Mouse (Mus musculus): Measurements from ENCODE around the gene B4galnt1. TPM values are rescaled to one million over a fixed set of nuclear protein-coding genes. Genes with fewer than 3 reads are reported as not detected.
"Not testable (repeated sequence)": the region's sequence is repeated elsewhere in the genome, so short reads cannot be mapped to it uniquely, and the experiment has no call there.

B4galnt1 gene
- polyA plus RNA-seq, 1 experiment from 2014 or later: 2.4 TPM

GRCm38 (mm10) chr10:127160081-127160480 is 4.9 kb upstream of the B4galnt1 start:
- Histone ChIP-seq H3K4me1 (replicated peaks) (peaks cover 5% of the 10 kb centered on the region), H3K27me3 (replicated peaks) (peaks cover 21% of the 10 kb centered on the region), H3K36me3 (no peaks in the 10 kb centered on the region), H3K4me2 (no peak overlapping the region), H3K4me3 (no peak overlapping the region), H3K27ac (ENCODE audit: poor library complexity, severe bottlenecking) (no peak overlapping the region), H3K9ac (no peak overlapping the region), H3K9me3 (replicated peaks) (no peaks in the 10 kb centered on the region)
- WGBS: 82% methylated on average over 9 of the region's 9 CpGs
- no peak for ATAC-seq (ENCODE audit: insufficient number of reproducible peaks, low FRiP score)

DNA sequence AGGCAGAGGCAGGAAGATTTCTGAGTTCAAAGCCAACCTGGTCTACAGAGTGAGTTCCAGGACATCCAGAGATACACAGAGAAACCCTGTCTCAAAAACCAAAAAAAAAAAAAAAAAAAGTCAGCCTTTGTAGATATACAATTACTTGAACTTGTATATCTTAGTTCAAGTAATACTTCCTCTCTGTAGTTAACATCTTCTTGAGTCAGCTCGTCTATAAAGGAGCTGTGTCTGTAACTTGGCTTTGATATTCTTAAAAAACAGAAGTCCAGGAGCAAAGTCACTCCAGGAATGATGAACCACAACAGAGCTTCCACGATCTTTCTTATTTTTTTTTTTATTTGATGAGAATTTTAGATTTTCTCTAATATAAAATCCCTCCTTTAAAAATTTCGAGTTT is 4.3 kb upstream of the B4galnt1 start:
- H3K27ac ChIP-seq (ENCODE audit: poor library complexity, severe bottlenecking): no peak overlapping the region
- WGBS: 66% methylated on average over 3 of the region's 3 CpGs
- H3K9ac ChIP-seq: no peak overlapping the region
- peaks cover 27% of the 10 kb centered on the region for H3K27me3 ChIP-seq (replicated peaks)
- H3K4me3 ChIP-seq: no peak overlapping the region
- H3K9me3 ChIP-seq (replicated peaks): no peaks in the 10 kb centered on the region
- peaks cover 11% of the 10 kb centered on the region for H3K4me1 ChIP-seq (replicated peaks)
- no peak for ATAC-seq (ENCODE audit: insufficient number of reproducible peaks, low FRiP score)
- no peak overlapping the region for H3K4me2 ChIP-seq
- no peaks in the 10 kb centered on the region for H3K36me3 ChIP-seq

DNA sequence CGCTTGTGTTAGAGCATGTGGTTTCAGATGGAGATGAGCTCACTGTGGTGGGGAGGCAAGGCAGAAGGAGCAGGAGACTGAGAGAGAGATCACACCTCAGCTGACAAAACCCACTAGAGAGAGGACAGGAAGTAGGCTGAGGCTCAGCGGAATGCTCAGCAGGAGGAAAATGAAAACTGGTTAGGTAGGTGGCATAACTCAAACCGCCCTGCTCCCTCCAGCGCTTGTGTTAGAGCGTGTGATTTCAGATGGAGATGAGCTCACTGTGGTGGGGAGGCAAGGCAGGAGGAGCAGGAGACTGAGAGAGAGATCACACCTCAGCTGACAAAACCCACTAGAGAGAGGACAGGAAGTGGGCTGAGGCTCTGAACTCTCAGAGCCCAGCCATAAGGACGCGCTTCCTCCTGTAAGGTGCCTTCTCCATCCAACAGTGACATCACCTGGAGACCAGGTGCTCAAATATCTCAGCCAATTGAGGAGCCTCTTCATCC is 2.2 kb upstream of the B4galnt1 start:
- 45% methylated on average over 7 of the region's 7 CpGs for WGBS
- not testable (repeated sequence) for H3K4me2 ChIP-seq; H3K36me3 ChIP-seq; H3K9me3 ChIP-seq (replicated peaks); H3K9ac ChIP-seq; ATAC-seq (ENCODE audit: insufficient number of reproducible peaks, low FRiP score); H3K4me3 ChIP-seq; H3K27ac ChIP-seq (ENCODE audit: poor library complexity, severe bottlenecking)
- Histone ChIP-seq H3K4me1 (replicated peaks) (peaks cover 29% of the 10 kb centered on the region), H3K27me3 (replicated peaks) (peaks cover 48% of the 10 kb centered on the region)

GRCm38 (mm10) chr10:127164190-127164589 is 835 bp upstream of the B4galnt1 start:
- Histone ChIP-seq H3K4me3 (no peak overlapping the region), H3K4me2 (no peak overlapping the region), H3K9ac (no peak overlapping the region), H3K4me1 (replicated peaks) (peaks cover 31% of the 10 kb centered on the region), H3K36me3 (no peaks in the 10 kb centered on the region), H3K9me3 (replicated peaks) (no peaks in the 10 kb centered on the region), H3K27ac (ENCODE audit: poor library complexity, severe bottlenecking) (no peak overlapping the region), H3K27me3 (replicated peaks) (peaks cover 61% of the 10 kb centered on the region)
- WGBS: 80% methylated on average over 4 of the region's 4 CpGs
- no peak for ATAC-seq (ENCODE audit: insufficient number of reproducible peaks, low FRiP score)

GRCm38 (mm10) chr10:127165354-127165653 is 279 bp downstream of the B4galnt1 start:
- Histone ChIP-seq H3K4me1 (replicated peaks) (peaks cover 38% of the 10 kb centered on the region), H3K9ac (peak overlapping the region; percentile 78), H3K9me3 (replicated peaks) (no peaks in the 10 kb centered on the region), H3K4me3 (peak overlapping the region; percentile 60), H3K36me3 (no peaks in the 10 kb centered on the region), H3K4me2 (peak overlapping the region; percentile 99), H3K27ac (ENCODE audit: poor library complexity, severe bottlenecking) (no peak overlapping the region), H3K27me3 (replicated peaks) (peaks cover 72% of the 10 kb centered on the region)
- WGBS: under 1% methylated on average over 41 of the region's 42 CpGs
- peak; percentile 49 for ATAC-seq (ENCODE audit: insufficient number of reproducible peaks, low FRiP score)

DNA sequence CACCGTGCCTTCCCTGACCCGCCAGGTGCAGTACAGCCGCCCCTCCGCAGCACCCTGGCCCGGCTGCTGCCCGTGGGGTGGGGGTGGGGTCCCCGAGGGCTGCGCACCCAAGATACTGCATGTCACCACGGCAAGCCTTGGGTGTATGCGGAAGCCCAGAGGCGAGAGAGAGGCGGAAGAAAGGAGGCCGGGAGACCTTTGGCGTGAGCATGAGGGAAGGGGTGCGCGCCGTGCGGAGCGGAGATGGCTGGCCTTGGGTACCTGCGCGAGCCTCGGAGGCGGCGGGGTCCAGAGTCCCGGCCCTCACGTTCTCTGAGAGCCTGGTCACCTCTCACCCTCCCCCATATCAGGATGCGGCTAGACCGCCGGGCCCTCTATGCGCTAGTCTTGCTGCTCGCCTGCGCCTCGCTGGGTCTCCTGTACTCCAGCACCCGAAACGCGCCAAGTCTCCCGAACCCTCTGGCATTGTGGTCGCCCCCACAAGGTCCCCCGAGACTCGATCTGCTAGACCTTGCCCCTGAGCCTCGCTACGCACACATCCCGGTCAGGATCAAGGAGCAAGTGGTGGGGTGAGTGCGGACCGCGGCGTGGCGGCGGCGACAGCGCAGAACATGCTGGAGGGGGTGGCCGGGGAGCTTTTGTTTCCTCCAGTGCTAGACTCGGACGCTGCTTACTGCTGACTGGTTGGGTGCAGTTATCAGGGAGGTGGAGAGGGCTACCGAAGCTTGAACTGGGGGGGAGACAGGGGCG is 804 bp downstream of the B4galnt1 start:
- H3K4me3 ChIP-seq: peak overlapping the region; percentile 60
- no peak overlapping the region for H3K27ac ChIP-seq (ENCODE audit: poor library complexity, severe bottlenecking)
- WGBS: under 1% methylated on average over 54 of the region's 56 CpGs
- peaks cover 43% of the 10 kb centered on the region for H3K4me1 ChIP-seq (replicated peaks)
- peak overlapping the region; percentile 78 for H3K9ac ChIP-seq
- H3K27me3 ChIP-seq (replicated peaks): peaks cover 77% of the 10 kb centered on the region
- peak overlapping the region; percentile 99 for H3K4me2 ChIP-seq
- no peaks in the 10 kb centered on the region for H3K9me3 ChIP-seq (replicated peaks)
- H3K36me3 ChIP-seq: no peaks in the 10 kb centered on the region
- peak; percentile 40 for ATAC-seq (ENCODE audit: insufficient number of reproducible peaks, low FRiP score)

DNA sequence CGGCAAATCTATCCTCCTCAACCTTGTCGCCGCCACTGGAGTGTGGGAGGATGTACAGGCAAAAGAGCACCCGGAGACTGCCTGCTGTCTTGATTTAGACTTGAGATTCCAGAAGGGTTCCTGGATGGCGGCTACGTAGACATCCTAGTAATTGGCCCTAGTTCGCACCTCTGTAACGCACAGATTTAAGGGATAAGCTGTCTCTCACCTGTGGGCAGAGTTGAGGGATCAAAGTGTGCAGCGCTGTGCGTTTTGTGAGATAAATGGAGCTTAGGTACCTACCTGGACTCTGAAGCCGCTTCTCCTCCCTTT is 1.3 kb downstream of the B4galnt1 start:
- WGBS: 2% methylated on average over 11 of the region's 11 CpGs
- 0 out of 2 replicates have a peak, but pooled peaks have one; percentile 4 for ATAC-seq (ENCODE audit: insufficient number of reproducible peaks, low FRiP score)
- H3K27me3 ChIP-seq (replicated peaks): peaks cover 83% of the 10 kb centered on the region
- no peak overlapping the region for H3K27ac ChIP-seq (ENCODE audit: poor library complexity, severe bottlenecking)
- H3K4me3 ChIP-seq: peak overlapping the region; percentile 60
- H3K4me1 ChIP-seq (replicated peaks): peaks cover 47% of the 10 kb centered on the region
- H3K9ac ChIP-seq: peak overlapping the region; percentile 78
- peak overlapping the region; percentile 99 for H3K4me2 ChIP-seq
- no peaks in the 10 kb centered on the region for H3K36me3 ChIP-seq
- H3K9me3 ChIP-seq (replicated peaks): no peaks in the 10 kb centered on the region

DNA sequence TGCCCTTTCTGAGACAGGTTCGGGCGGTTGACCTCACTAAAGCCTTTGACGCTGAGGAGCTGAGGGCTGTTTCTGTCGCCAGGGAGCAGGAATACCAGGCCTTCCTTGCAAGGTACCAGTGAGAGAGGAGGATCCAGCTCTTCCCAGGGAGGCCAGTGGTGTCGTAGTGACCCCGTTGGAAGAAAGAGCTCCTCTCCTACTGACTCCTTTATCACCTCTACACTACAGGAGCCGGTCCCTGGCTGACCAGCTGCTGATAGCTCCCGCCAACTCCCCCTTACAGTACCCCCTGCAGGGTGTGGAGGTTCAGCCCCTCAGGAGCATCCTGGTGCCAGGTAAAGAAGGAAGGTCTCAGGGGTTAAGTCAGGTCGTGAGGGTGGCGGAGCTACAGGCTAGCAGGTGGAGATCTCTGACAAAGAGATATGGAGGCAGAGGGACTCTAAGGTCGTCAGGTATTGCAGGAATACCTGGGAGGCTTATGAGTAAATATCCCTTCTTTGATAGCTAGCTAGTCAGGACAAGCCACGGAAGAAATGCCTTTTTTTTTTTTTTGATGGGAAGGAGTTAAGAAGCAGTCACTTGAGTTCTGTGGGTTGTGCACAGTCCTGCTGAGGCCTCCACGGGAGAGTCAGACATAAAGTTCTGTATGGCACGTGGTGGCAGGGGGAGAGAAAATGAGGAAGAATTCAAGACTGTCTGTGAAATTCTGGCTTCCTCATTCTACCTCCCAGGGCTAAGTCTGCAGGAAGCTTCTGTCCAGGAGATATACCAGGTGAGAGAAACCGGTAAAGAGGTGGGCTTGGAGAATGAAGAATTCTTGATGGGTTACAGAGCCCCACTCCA is 2.0 kb downstream of the B4galnt1 start:
- no peak overlapping the region for H3K27ac ChIP-seq (ENCODE audit: poor library complexity, severe bottlenecking)
- peak overlapping the region; percentile 60 for H3K4me3 ChIP-seq
- H3K4me1 ChIP-seq (replicated peaks): peaks cover 47% of the 10 kb centered on the region
- no peak overlapping the region for H3K9ac ChIP-seq
- H3K27me3 ChIP-seq (replicated peaks): peaks cover 89% of the 10 kb centered on the region
- H3K4me2 ChIP-seq: peak overlapping the region; percentile 99
- WGBS: 18% methylated on average over 15 of the region's 15 CpGs
- no peaks in the 10 kb centered on the region for H3K9me3 ChIP-seq (replicated peaks)
- no peak for ATAC-seq (ENCODE audit: insufficient number of reproducible peaks, low FRiP score)
- H3K36me3 ChIP-seq: no peaks in the 10 kb centered on the region

DNA sequence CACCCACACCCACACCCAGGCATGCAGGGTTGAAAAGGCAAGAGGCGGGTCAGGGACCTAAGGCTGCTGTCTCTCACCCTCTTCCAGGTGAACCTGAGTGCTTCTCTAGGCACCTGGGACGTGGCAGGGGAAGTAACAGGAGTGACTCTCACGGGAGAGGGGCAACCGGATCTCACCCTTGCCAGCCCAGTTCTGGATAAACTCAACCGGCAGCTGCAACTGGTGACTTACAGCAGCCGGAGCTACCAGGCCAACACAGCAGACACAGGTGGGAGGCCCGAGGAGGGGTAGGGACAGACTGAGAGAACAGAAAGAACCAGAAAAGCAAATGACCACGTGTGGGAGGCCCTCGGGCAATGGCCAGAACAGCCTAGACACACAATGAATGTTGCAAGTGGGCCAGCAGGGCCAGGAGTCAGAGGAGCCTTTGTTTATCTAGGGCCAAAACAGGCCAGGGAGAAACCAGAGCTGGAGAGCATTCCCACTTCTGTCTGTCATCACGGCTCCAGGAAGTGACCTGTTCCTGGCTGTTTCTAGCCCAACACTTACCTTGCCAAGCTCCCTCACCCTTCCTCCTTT is 2.7 kb downstream of the B4galnt1 start:
- Histone ChIP-seq H3K4me2 (no peak overlapping the region), H3K27me3 (replicated peaks) (peaks cover 94% of the 10 kb centered on the region), H3K4me1 (replicated peaks) (peaks cover 47% of the 10 kb centered on the region), H3K4me3 (no peak overlapping the region), H3K36me3 (no peaks in the 10 kb centered on the region), H3K27ac (ENCODE audit: poor library complexity, severe bottlenecking) (no peak overlapping the region), H3K9me3 (replicated peaks) (no peaks in the 10 kb centered on the region), H3K9ac (no peak overlapping the region)
- ATAC-seq (ENCODE audit: insufficient number of reproducible peaks, low FRiP score): no peak
- WGBS: 17% methylated on average over 10 of the region's 10 CpGs

DNA sequence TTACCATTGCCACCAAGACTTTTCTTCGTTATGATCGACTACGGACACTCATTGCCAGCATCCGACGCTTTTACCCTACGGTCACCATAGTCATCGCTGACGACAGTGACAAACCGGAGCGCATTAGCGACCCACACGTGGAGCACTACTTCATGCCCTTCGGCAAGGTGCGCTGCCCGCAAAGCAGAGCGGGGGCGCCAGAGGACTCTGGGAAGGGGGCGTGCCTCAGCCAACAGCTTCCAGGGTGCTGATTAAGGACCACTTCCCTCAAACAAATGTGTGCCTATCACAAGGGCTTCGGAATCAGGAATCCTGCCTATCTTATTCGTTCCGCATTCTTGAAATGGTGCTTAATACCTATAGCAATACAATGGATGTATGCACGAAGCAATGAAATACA is 5.0 kb downstream of the B4galnt1 start:
- H3K27me3 ChIP-seq (replicated peaks): peaks cover 86% of the 10 kb centered on the region
- no peaks in the 10 kb centered on the region for H3K9me3 ChIP-seq (replicated peaks)
- no peaks in the 10 kb centered on the region for H3K36me3 ChIP-seq
- peak overlapping the region; percentile 37 for H3K4me3 ChIP-seq
- no peak overlapping the region for H3K9ac ChIP-seq
- peak overlapping the region; percentile 76 for H3K4me2 ChIP-seq
- 2% methylated on average over 22 of the region's 22 CpGs for WGBS
- ATAC-seq (ENCODE audit: insufficient number of reproducible peaks, low FRiP score): no peak
- no peak overlapping the region for H3K27ac ChIP-seq (ENCODE audit: poor library complexity, severe bottlenecking)
- H3K4me1 ChIP-seq (replicated peaks): peaks cover 43% of the 10 kb centered on the region

- Histone ChIP-seq H3K9me3 (replicated peaks) (no peaks in the 10 kb centered on the region), H3K27me3 (replicated peaks) (peaks cover 81% of the 10 kb centered on the region), H3K27ac (ENCODE audit: poor library complexity, severe bottlenecking) (no peak overlapping the region), H3K4me3 (peak overlapping the region; percentile 37), H3K36me3 (no peaks in the 10 kb centered on the region), H3K9ac (peak overlapping the region; percentile 14; the same call in 1 of the 2 replicates), H3K4me1 (replicated peaks) (peaks cover 34% of the 10 kb centered on the region), H3K4me2 (peak overlapping the region; percentile 76)
- under 1% methylated on average over 29 of the region's 29 CpGs for WGBS
- ATAC-seq (ENCODE audit: insufficient number of reproducible peaks, low FRiP score): peak; percentile 56
These were observed 5.8 kb downstream of the B4galnt1 start for GRCm38 (mm10) chr10:127170837-127171272.
